Mouse (Mus musculus) stomach, postnatal 0 days (tissue): Measurements from ENCODE around the gene Olfr304.

ENCODE experiments used
- CTCF ChIP-seq: IDR thresholded peaks from 2 replicates; pipeline ENCODE4 v1.5.1; 2016; ENCODE audit warnings: antibody characterized with exemption, low read depth, mild to moderate bottlenecking, moderate library complexity
- EP300 ChIP-seq: optimal IDR thresholded peaks from 2 replicates; pipeline ENCODE3; 2016; ENCODE audit warnings: antibody characterized with exemption

GRCm38 (mm10) chr7:86385769-86386168 lies 689 bp downstream of the Olfr304 start:
- TF ChIP-seq EP300 (no peak), CTCF (peak; percentile 48)
